Mouse (Mus musculus): ENCODE results near the gene Dnmbp. TPM values are rescaled to one million over a fixed set of nuclear protein-coding genes. Genes with fewer than 3 reads are reported as not detected.

Dnmbp gene
- polyA plus RNA-seq, 1 experiment from 2014 or later: 7.4 TPM

- WGBS: 29% methylated on average over 21 of the region's 21 CpGs
- Histone ChIP-seq H3K4me1 (ENCODE audit: control insufficient read depth, insufficient read depth, low read length) (no peaks in the 10 kb centered on the region), H3K27me3 (ENCODE audit: control insufficient read depth, insufficient read depth, low read depth, low read length) (no peaks in the 10 kb centered on the region; the same call in 1 of the 2 replicates), H3K9ac (ENCODE audit: low read depth, low read length) (no peak overlapping the region), H3K27ac (ENCODE audit: low read length) (no peak overlapping the region), H3K9me3 (replicated peaks; ENCODE audit: control insufficient read depth, low read length, poor library complexity, severe bottlenecking) (no peaks in the 10 kb centered on the region), H3K4me3 (ENCODE audit: low read depth, low read length) (no peak overlapping the region), H3K4me2 (ENCODE audit: low read length) (peak overlapping the region; percentile 32), H3K36me3 (ENCODE audit: control insufficient read depth, insufficient read depth, low read length) (no peaks in the 10 kb centered on the region)
- ATAC-seq: no peak
These were observed 107.4 kb downstream of the Dnmbp start for GRCm38 (mm10) chr19:43832425-43833069.

GRCm38 (mm10) chr19:43826855-43827254 lies 113.1 kb downstream of the Dnmbp start:
- Histone ChIP-seq H3K4me3 (ENCODE audit: low read depth, low read length) (no peak overlapping the region), H3K27me3 (ENCODE audit: control insufficient read depth, insufficient read depth, low read depth, low read length) (no peaks in the 10 kb centered on the region; the same call in 1 of the 2 replicates), H3K36me3 (ENCODE audit: control insufficient read depth, insufficient read depth, low read length) (no peaks in the 10 kb centered on the region), H3K9me3 (replicated peaks; ENCODE audit: control insufficient read depth, low read length, poor library complexity, severe bottlenecking) (no peaks in the 10 kb centered on the region), H3K4me2 (ENCODE audit: low read length) (no peak overlapping the region), H3K4me1 (ENCODE audit: control insufficient read depth, insufficient read depth, low read length) (no peaks in the 10 kb centered on the region), H3K27ac (ENCODE audit: low read length) (no peak overlapping the region), H3K9ac (ENCODE audit: low read depth, low read length) (no peak overlapping the region)
- ATAC-seq: no peak
- whole genome bisulfite sequencing: 73% methylated on average over 8 of the region's 8 CpGs

DNA sequence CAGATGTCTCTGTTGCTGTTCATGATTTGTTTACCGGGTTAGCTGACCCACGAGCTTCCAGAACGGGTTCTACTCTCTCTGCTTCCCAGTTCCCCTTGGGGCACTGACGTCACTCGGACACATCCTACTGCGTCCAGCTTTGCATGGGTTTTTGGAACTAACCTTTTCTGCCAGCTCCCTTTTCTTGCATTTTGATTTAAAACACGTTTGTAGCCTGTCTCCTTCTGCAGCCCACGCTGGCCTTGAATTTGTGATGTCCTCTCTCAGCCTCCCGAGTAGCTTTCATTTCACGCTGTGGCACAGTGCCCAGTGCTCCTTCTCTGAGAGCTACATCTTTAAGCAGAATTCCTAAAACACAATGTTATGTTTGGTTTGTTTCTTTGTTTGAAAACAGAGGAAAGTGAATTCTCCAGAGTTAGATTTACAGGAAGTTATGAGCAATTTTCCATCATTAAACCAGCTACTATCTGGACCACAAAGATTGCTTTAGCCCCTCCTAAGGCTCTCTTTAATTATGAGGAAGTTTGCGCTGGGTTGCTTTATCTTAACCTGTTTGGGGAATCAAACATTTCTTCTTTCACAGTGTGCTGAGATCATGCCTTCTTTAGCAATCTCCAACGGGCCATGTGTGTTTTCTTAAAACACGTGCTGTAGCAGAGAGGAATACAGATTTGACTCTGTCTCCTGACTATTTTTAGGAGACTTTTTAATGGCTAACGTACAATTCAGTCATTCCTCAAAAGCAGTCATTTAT lies 124.2 kb downstream of the Dnmbp start:
- H3K9ac ChIP-seq (ENCODE audit: low read depth, low read length): no peak overlapping the region
- H3K4me2 ChIP-seq (ENCODE audit: low read length): no peak overlapping the region
- H3K4me3 ChIP-seq (ENCODE audit: low read depth, low read length): no peak overlapping the region
- H3K4me1 ChIP-seq (ENCODE audit: control insufficient read depth, insufficient read depth, low read length): no peaks in the 10 kb centered on the region
- no peak for ATAC-seq
- no peaks in the 10 kb centered on the region for H3K27me3 ChIP-seq (ENCODE audit: control insufficient read depth, insufficient read depth, low read depth, low read length)
- no peaks in the 10 kb centered on the region for H3K36me3 ChIP-seq (ENCODE audit: control insufficient read depth, insufficient read depth, low read length)
- WGBS: 66% methylated on average over 14 of the region's 14 CpGs
- no peaks in the 10 kb centered on the region for H3K9me3 ChIP-seq (replicated peaks; ENCODE audit: control insufficient read depth, low read length, poor library complexity, severe bottlenecking)
- no peak overlapping the region for H3K27ac ChIP-seq (ENCODE audit: low read length)

DNA sequence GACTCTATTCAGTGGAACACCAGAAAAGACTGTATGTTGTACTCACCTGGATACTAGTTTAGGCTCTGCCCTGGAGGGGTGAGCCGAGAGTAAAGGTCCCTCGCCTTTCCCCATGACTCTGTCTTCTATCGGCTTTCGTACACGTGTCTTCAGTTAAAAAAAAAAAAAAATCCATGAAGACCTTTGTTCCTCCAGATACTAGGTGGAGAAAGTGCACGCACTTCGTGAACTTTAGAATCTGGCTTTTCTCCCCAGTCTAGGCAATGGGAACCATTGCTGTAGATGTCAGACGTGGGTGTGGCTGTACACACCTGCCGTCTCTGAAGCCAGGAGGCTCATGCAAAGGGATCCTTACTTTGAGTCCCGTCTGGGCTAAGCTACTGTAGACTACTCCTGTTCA lies 126.7 kb downstream of the Dnmbp start:
- no peak for ATAC-seq
- Histone ChIP-seq H3K27me3 (ENCODE audit: control insufficient read depth, insufficient read depth, low read depth, low read length) (no peaks in the 10 kb centered on the region), H3K4me1 (ENCODE audit: control insufficient read depth, insufficient read depth, low read length) (no peaks in the 10 kb centered on the region), H3K27ac (ENCODE audit: low read length) (no peak overlapping the region), H3K36me3 (ENCODE audit: control insufficient read depth, insufficient read depth, low read length) (no peaks in the 10 kb centered on the region), H3K9ac (ENCODE audit: low read depth, low read length) (no peak overlapping the region), H3K4me3 (ENCODE audit: low read depth, low read length) (no peak overlapping the region), H3K9me3 (replicated peaks; ENCODE audit: control insufficient read depth, low read length, poor library complexity, severe bottlenecking) (no peaks in the 10 kb centered on the region), H3K4me2 (ENCODE audit: low read length) (no peak overlapping the region)
- WGBS: 94% methylated on average over 10 of the region's 10 CpGs

- Histone ChIP-seq H3K4me2 (ENCODE audit: low read length) (no peak overlapping the region), H3K27ac (ENCODE audit: low read length) (no peak overlapping the region), H3K4me1 (ENCODE audit: control insufficient read depth, insufficient read depth, low read length) (no peaks in the 10 kb centered on the region), H3K4me3 (ENCODE audit: low read depth, low read length) (no peak overlapping the region), H3K27me3 (ENCODE audit: control insufficient read depth, insufficient read depth, low read depth, low read length) (no peaks in the 10 kb centered on the region), H3K9ac (ENCODE audit: low read depth, low read length) (no peak overlapping the region), H3K36me3 (ENCODE audit: control insufficient read depth, insufficient read depth, low read length) (no peaks in the 10 kb centered on the region), H3K9me3 (replicated peaks; ENCODE audit: control insufficient read depth, low read length, poor library complexity, severe bottlenecking) (no peaks in the 10 kb centered on the region)
- ATAC-seq: no peak
- WGBS: 97% methylated on average over 4 of the region's 4 CpGs
These were observed 128.6 kb downstream of the Dnmbp start for GRCm38 (mm10) chr19:43811419-43811818.

GRCm38 (mm10) chr19:43809331-43809730 lies 130.7 kb downstream of the Dnmbp start:
- Histone ChIP-seq H3K4me3 (ENCODE audit: low read depth, low read length) (no peak overlapping the region), H3K4me2 (ENCODE audit: low read length) (no peak overlapping the region), H3K9me3 (replicated peaks; ENCODE audit: control insufficient read depth, low read length, poor library complexity, severe bottlenecking) (no peaks in the 10 kb centered on the region), H3K27ac (ENCODE audit: low read length) (no peak overlapping the region), H3K36me3 (ENCODE audit: control insufficient read depth, insufficient read depth, low read length) (no peaks in the 10 kb centered on the region), H3K9ac (ENCODE audit: low read depth, low read length) (no peak overlapping the region), H3K4me1 (ENCODE audit: control insufficient read depth, insufficient read depth, low read length) (no peaks in the 10 kb centered on the region), H3K27me3 (ENCODE audit: control insufficient read depth, insufficient read depth, low read depth, low read length) (no peaks in the 10 kb centered on the region)
- ATAC-seq: no peak
- WGBS: 31% methylated on average over 4 of the region's 4 CpGs

GRCm38 (mm10) chr19:43803866-43804265 lies 136.1 kb downstream of the Dnmbp start:
- WGBS: 82% methylated on average over 10 of the region's 10 CpGs
- Histone ChIP-seq H3K27ac (ENCODE audit: low read length) (no peak overlapping the region), H3K27me3 (ENCODE audit: control insufficient read depth, insufficient read depth, low read depth, low read length) (no peaks in the 10 kb centered on the region), H3K36me3 (ENCODE audit: control insufficient read depth, insufficient read depth, low read length) (no peaks in the 10 kb centered on the region), H3K9me3 (replicated peaks; ENCODE audit: control insufficient read depth, low read length, poor library complexity, severe bottlenecking) (no peaks in the 10 kb centered on the region), H3K4me3 (ENCODE audit: low read depth, low read length) (no peak overlapping the region), H3K4me2 (ENCODE audit: low read length) (no peak overlapping the region), H3K9ac (ENCODE audit: low read depth, low read length) (no peak overlapping the region), H3K4me1 (ENCODE audit: control insufficient read depth, insufficient read depth, low read length) (no peaks in the 10 kb centered on the region)
- no peak for ATAC-seq

- no peaks in the 10 kb centered on the region for H3K36me3 ChIP-seq (ENCODE audit: control insufficient read depth, insufficient read depth, low read length)
- ATAC-seq: no peak
- no peak overlapping the region for H3K4me3 ChIP-seq (ENCODE audit: low read depth, low read length)
- no peak overlapping the region for H3K9ac ChIP-seq (ENCODE audit: low read depth, low read length)
- H3K27me3 ChIP-seq (ENCODE audit: control insufficient read depth, insufficient read depth, low read depth, low read length): no peaks in the 10 kb centered on the region
- no peak overlapping the region for H3K27ac ChIP-seq (ENCODE audit: low read length)
- no peaks in the 10 kb centered on the region for H3K4me1 ChIP-seq (ENCODE audit: control insufficient read depth, insufficient read depth, low read length)
- WGBS: 85% methylated on average over 9 of the region's 9 CpGs
- no peaks in the 10 kb centered on the region for H3K9me3 ChIP-seq (replicated peaks; ENCODE audit: control insufficient read depth, low read length, poor library complexity, severe bottlenecking)
- no peak overlapping the region for H3K4me2 ChIP-seq (ENCODE audit: low read length)
These were observed 138.5 kb downstream of the Dnmbp start for GRCm38 (mm10) chr19:43801427-43802051.

- Histone ChIP-seq H3K9me3 (replicated peaks; ENCODE audit: control insufficient read depth, low read length, poor library complexity, severe bottlenecking) (no peaks in the 10 kb centered on the region), H3K4me3 (ENCODE audit: low read depth, low read length) (no peak overlapping the region), H3K4me2 (ENCODE audit: low read length) (no peak overlapping the region), H3K36me3 (ENCODE audit: control insufficient read depth, insufficient read depth, low read length) (no peaks in the 10 kb centered on the region), H3K4me1 (ENCODE audit: control insufficient read depth, insufficient read depth, low read length) (no peaks in the 10 kb centered on the region), H3K9ac (ENCODE audit: low read depth, low read length) (no peak overlapping the region), H3K27me3 (ENCODE audit: control insufficient read depth, insufficient read depth, low read depth, low read length) (no peaks in the 10 kb centered on the region), H3K27ac (ENCODE audit: low read length) (no peak overlapping the region)
- ATAC-seq: no peak
- 75% methylated on average over 5 of the region's 5 CpGs for WGBS
These were observed 142.8 kb downstream of the Dnmbp start for GRCm38 (mm10) chr19:43797216-43797615.

Measured in midbrain, embryonic 16.5 days (tissue).